Mouse (Mus musculus): ENCODE results near the gene Rgsl1.
"Not testable (repeated sequence)": the region's sequence is repeated elsewhere in the genome, so short reads cannot be mapped to it uniquely, and the experiment has no call there.

The Rgsl1 gene

GRCm38 (mm10) chr1:153844042-153844441 is at the start of gene Rgsl1:
TSS of gene Rgsl1 (minus strand) at chr1:153844142.
- no peak for DNase-seq

DNA sequence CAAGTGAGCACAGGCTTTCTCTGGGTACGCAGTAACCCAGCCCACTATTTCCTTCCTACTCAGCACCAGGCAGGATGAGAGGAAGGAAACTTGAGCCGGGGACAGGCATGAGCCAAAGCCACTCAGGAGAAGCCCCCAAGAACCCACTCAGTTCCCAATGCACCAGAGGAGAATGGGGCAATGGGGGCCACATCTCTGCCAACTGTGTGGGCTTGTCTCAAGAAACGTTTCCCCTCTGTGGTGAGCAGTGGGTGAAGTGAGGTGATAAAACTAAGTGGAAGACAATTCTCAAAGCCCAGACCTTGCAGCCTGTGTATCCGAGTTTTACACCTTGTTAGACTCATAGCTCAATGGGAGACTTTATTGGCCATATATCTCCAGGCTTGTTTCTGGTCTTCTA is 47.5 kb upstream of the Rgsl1 start, which contains the start of gene Teddm1a:
Teddm1a (plus strand) TSS at position 301 of the 400 bp plus-strand sequence.
- no peak for DNase-seq

DNA sequence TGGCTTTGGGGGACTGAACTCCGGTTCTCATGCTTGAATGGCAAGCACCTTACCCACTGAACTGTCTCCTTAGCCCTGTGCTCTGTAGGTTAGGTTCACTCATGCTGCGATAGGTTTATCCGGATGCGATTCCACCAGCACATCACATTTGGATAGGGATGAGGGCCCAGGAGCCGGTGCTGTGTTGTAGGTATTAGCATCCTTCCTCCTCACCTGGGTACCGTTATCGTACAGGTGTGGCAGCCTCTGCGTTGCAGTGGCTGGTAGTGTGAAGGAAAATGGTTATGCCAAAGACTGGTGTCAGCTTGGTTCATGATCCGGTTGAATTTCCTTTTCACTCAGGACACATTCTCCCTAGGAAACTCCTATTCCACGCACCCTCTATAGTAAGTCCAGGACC is 46.2 kb upstream of the Rgsl1 start:
- no peak for DNase-seq

GRCm38 (mm10) chr1:153886024-153886633 is 42.2 kb upstream of the Rgsl1 start:
- no peak for DNase-seq

DNA sequence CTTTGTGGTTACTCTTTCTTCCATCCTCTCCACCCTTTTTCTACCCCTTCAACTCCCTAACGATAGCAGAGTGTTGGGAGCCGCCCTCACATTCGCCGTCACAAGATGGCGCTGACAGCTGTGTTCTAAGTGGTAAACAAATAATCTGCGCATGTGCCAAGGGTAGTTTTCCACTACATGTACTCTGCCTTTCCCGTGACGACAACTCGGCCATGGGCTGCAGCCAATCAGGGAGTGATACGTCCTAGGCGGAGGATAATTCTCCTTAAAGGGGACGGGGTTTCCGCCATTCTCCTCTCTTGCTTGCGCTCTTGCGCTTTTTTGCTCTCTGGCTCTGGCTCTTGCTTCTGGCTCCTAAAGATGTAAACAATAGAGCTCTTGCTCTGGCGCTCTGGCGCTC is 36.4 kb upstream of the Rgsl1 start:
- DNase-seq, result not testable (repeated sequence)

DNA sequence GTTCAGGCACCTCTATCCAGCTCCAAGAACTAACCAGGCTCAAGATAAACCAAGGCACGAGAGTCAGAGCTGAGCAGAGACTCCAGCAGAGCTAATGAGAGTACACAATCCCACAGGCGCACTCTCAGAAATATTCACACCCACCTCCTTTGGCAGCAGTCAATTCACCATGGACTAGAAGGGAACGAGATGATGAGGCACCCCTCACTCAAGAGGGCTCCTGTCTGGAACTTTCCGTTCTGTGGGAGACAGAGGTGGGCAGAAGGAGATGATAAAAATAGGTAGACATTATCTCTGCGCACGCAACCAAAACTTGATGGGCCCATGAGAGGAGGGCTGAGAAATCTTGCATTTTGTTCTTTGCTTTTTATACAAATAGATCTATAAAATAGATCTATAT is 30.1 kb upstream of the Rgsl1 start, which contains the start of gene Teddm1b:
Teddm1b (plus strand) TSS at position 301 of the 400 bp plus-strand sequence.
- no peak for DNase-seq

- DNase-seq, result no peak
Observed at GRCm38 (mm10) chr1:153855946-153856345, 12.0 kb upstream of the Rgsl1 start.

- DNase-seq, result peak; percentile 32 to 43
Observed at GRCm38 (mm10) chr1:153852696-153853095, 8.8 kb upstream of the Rgsl1 start.

- DNase-seq, result peak in 1 of 2 experiments; percentile 19
Observed at GRCm38 (mm10) chr1:153846867-153847266, 2.9 kb upstream of the Rgsl1 start.

- DNase-seq, result no peak
Observed at GRCm38 (mm10) chr1:153846420-153846819, 2.5 kb upstream of the Rgsl1 start.

DNA sequence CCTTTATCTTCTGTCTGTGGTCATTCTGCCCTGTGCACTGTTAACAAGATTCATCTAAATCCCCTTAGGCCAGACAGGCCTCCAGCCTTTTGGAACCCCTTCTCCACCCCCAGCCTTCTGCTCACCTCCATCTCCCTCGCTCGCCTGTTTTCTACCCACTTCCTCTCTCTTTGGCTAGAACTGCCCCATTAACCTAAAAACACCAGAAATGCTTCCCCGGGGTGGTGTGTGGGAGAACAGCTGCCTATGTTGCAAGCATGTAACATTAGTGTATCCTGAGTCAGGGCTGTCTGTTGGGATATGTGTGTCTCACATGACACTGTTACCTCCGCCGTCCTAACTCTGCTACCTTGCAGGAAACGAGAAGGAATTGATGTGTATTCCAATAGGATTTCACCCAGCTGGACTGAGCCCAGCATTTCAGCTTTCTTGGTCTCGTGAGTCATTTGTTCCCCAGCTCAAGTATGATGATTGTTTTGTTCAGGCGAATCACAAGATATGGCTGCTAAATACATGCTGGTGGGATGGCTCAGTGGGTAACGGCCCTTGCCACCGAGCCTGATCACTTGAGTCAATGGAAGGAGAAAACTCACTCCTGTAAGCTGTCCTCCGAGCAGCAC is 1.7 kb downstream of the Rgsl1 start:
- DNase-seq, result peak; percentile 62 to 79

GRCm38 (mm10) chr1:153836036-153836435 is 7.9 kb downstream of the Rgsl1 start:
- no peak for DNase-seq

- DNase-seq, result no peak
Observed at GRCm38 (mm10) chr1:153830746-153831145, 13.2 kb downstream of the Rgsl1 start.

GRCm38 (mm10) chr1:153820216-153820615 is 23.7 kb downstream of the Rgsl1 start:
- no peak for DNase-seq

DNA sequence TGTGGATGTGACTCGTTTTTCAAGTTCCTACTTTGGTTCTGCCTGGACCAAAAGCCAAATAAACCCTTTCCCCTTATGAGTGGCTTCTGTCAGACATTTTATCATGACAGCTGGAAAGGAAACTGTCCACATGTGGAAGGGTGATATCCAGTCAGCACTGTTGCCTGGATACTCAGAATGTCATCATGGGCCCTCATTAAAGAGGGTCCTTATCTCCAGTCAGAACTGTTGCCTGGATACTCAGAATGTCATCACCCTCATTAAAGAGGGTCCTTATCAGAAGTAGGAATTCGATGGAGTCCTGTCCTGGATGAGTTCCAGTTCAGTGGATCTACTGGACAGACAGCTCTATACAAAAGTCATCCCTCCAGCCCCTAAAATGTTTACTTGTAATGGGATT is 29.7 kb downstream of the Rgsl1 start:
- no peak for DNase-seq

DNA sequence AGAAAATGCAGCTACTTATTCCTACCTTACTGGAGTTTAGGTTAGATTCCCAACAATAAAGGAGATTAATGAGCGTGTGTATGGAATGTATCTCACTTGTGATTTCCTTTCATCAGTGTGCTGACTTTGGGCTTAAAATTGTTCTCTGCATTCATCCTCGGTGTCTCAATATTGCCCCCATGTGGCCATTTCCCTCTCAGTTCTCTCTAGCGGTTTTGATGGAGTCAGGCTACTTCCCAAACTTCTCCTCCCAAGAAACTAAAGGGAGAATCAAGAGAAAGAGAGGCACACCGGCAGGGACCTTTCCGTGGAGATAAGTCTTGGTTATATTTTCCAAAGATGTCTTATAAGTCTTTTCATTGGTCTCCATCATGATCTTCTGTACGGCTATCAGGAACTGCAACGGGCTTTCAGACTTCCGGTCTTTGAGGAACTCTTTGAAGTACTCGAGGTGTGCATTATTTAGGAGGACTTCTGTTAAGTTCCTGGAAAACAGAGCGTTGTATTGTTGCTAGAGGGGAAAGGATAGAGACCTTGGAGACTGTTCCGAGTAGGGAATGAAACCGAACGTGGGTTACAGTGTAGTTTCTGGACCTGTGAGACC is 36.5 kb downstream of the Rgsl1 start:
- peak; percentile 46 to 60 for DNase-seq

- no peak for DNase-seq
Observed at GRCm38 (mm10) chr1:153803530-153803929, 40.4 kb downstream of the Rgsl1 start.

GRCm38 (mm10) chr1:153802691-153803090 is 41.3 kb downstream of the Rgsl1 start:
- DNase-seq, result no peak

- DNase-seq, result no peak
Observed at GRCm38 (mm10) chr1:153794241-153794640, 49.7 kb downstream of the Rgsl1 start.

- DNase-seq, result no peak
Observed at GRCm38 (mm10) chr1:153790708-153791107, 53.2 kb downstream of the Rgsl1 start.

DNA sequence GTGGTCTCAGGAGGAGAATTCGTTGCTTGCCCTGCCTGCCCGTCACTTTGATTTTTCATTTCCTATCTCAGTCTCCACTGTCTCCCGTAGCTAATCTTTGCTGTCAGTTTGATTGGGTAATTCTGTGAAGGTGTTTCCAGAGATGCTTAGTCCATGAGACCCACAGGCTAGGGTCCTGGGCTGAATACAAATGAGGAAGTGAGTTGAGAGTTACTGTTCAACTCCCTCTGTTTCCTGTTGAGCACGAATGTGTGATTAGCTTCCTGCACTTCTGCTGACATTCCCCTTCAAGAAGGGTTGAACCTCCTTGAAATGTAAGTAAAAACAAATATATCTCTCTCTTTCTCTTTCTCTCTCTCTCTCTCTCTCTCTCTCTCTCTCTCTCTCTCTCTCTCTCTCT is 58.3 kb downstream of the Rgsl1 start:
- DNase-seq, result no peak

DNA sequence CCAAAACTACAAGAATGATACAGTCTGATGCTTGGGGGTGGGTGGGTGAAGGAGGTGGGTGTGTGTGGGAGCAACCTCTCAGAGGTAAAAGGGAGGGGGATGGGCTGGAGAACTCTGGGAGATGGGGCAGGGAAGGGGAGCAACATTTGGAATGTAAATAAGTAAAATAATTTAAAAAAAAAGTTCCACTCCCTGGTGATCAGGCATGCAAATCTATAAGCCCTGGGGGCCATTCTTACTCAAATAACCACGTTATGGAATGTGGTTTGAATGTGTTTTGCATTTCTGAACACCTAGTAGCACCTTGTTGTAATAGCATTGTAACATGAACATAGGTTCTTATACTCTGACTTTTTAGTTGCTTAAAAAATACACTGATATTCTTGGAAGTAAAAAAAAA is 60.6 kb downstream of the Rgsl1 start:
- DNase-seq, result no peak

- no peak for DNase-seq
Observed at GRCm38 (mm10) chr1:153778205-153778604, 65.7 kb downstream of the Rgsl1 start.

DNA sequence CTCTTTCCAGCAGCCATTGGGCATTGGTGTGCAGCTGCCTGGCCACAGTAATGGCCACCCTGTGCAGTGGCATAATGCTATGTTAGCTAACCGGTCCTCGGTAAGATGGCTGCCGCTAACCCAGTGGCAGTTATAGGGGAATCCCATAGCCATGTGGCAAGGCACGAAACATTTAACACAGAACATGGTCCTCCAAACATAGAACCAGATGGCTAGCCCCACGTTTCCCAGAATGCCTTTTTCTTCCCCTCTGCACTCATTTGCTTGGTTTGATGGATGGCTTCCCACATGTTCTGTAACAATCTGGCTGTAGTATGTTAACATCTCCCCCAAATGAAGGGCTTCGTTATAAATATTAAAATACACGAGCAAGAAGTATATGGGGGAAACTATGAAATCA is 67.7 kb downstream of the Rgsl1 start:
- DNase-seq, result no peak
